Mouse (Mus musculus): ENCODE results near the gene Tada2a.

- TF ChIP-seq POLR2A (IDR thresholded peaks at IDR 0.05; ENCODE audit: extremely low read depth, insufficient read depth, low read length) (no peak), CTCF (IDR thresholded peaks at IDR 0.05; ENCODE audit: extremely low read depth, insufficient read depth, low read length) (no peak)
Measured at GRCm38 (mm10) chr11:84042808-84043762, 86.3 kb downstream of the Tada2a start.
